Mouse (Mus musculus): Measurements from ENCODE around the gene Alpi. TPM values are rescaled to one million over a fixed set of nuclear protein-coding genes. Genes with fewer than 3 reads are reported as not detected.
A peak's percentile ranks its signal among the peaks of the same experiment; 100 is the strongest.

The Alpi gene
- polyA plus RNA-seq, 1 experiment from 2014 or later: not detected

- Histone ChIP-seq H3K9me3 (ENCODE audit: low read length) (no peaks in the 10 kb centered on the region), H3K27me3 (ENCODE audit: insufficient read depth, low read length) (peaks cover 2% of the 10 kb centered on the region; the same call in 1 of the 2 replicates), H3K36me3 (replicated peaks; ENCODE audit: insufficient read depth, low read length) (no peaks in the 10 kb centered on the region), H3K4me1 (ENCODE audit: insufficient read depth) (no peaks in the 10 kb centered on the region), H3K27ac (ENCODE audit: low read depth) (no peak overlapping the region), H3K4me2 (ENCODE audit: low read depth, low read length) (no peak overlapping the region), H3K9ac (replicated peaks) (no peak overlapping the region), H3K4me3 (ENCODE audit: low read depth, low read length) (no peak overlapping the region)
- TF ChIP-seq EP300 (IDR thresholded peaks at IDR 0.05; ENCODE audit: low read depth): no peak
- TF ChIP-seq CTCF (IDR thresholded peaks at IDR 0.05; ENCODE audit: low read depth): no peak
- no peak for DNase-seq
- 82% methylated on average over 1 of the region's 1 CpGs for WGBS (ENCODE audit: insufficient replicate concordance)
- ATAC-seq: no peak
These were observed 2.5 kb upstream of the Alpi start for GRCm38 (mm10) chr1:87103936-87104335.

GRCm38 (mm10) chr1:87102114-87102513, 708 bp upstream of the Alpi start:
- ATAC-seq: no peak
- WGBS (ENCODE audit: insufficient replicate concordance): 74% methylated on average over 3 of the region's 3 CpGs

GRCm38 (mm10) chr1:87098358-87098975, 2.9 kb downstream of the Alpi start:
- TF ChIP-seq EP300 (IDR thresholded peaks at IDR 0.05; ENCODE audit: low read depth): no peak
- peak; percentile 81 for TF ChIP-seq CTCF (IDR thresholded peaks at IDR 0.05; ENCODE audit: low read depth)
- ATAC-seq: peak; percentile 77
- 13% methylated on average over 29 of the region's 30 CpGs for WGBS (ENCODE audit: insufficient replicate concordance)
- H3K27ac ChIP-seq (ENCODE audit: low read depth): no peak overlapping the region
- H3K27me3 ChIP-seq (ENCODE audit: insufficient read depth, low read length): peaks cover 4% of the 10 kb centered on the region; the same call in 1 of the 2 replicates
- H3K9ac ChIP-seq (replicated peaks): no peak overlapping the region
- no peak overlapping the region; the same call in 1 of the 2 replicates for H3K4me2 ChIP-seq (ENCODE audit: low read depth, low read length)
- DNase-seq: peak; percentile 75
- no peaks in the 10 kb centered on the region for H3K9me3 ChIP-seq (ENCODE audit: low read length)
- no peaks in the 10 kb centered on the region for H3K36me3 ChIP-seq (replicated peaks; ENCODE audit: insufficient read depth, low read length)
- H3K4me1 ChIP-seq (ENCODE audit: insufficient read depth): peaks cover 4% of the 10 kb centered on the region; the same call in 1 of the 2 replicates
- no peak overlapping the region for H3K4me3 ChIP-seq (ENCODE audit: low read depth, low read length)

More at GRCm38 (mm10) chr1:87102114-87102513, 708 bp upstream of the Alpi start:
- no peak for TF ChIP-seq CTCF (IDR thresholded peaks at IDR 0.05; ENCODE audit: low read depth)
- TF ChIP-seq EP300 (IDR thresholded peaks at IDR 0.05; ENCODE audit: low read depth): no peak
- no peak for DNase-seq
- H3K4me2 ChIP-seq (ENCODE audit: low read depth, low read length): no peak overlapping the region
- no peaks in the 10 kb centered on the region for H3K9me3 ChIP-seq (ENCODE audit: low read length)
- H3K36me3 ChIP-seq (replicated peaks; ENCODE audit: insufficient read depth, low read length): no peaks in the 10 kb centered on the region
- H3K27ac ChIP-seq (ENCODE audit: low read depth): no peak overlapping the region
- no peak overlapping the region for H3K4me3 ChIP-seq (ENCODE audit: low read depth, low read length)
- H3K9ac ChIP-seq (replicated peaks): no peak overlapping the region
- H3K4me1 ChIP-seq (ENCODE audit: insufficient read depth): peaks cover 4% of the 10 kb centered on the region; the same call in 1 of the 2 replicates
- H3K27me3 ChIP-seq (ENCODE audit: insufficient read depth, low read length): peaks cover 4% of the 10 kb centered on the region; the same call in 1 of the 2 replicates

GRCm38 (mm10) chr1:87095642-87096041, 5.8 kb downstream of the Alpi start:
- no peak overlapping the region for H3K4me2 ChIP-seq (ENCODE audit: low read depth, low read length)
- peaks cover 4% of the 10 kb centered on the region; the same call in 1 of the 2 replicates for H3K4me1 ChIP-seq (ENCODE audit: insufficient read depth)
- no peaks in the 10 kb centered on the region for H3K36me3 ChIP-seq (replicated peaks; ENCODE audit: insufficient read depth, low read length)
- no peaks in the 10 kb centered on the region for H3K9me3 ChIP-seq (ENCODE audit: low read length)
- peaks cover 4% of the 10 kb centered on the region; the same call in 1 of the 2 replicates for H3K27me3 ChIP-seq (ENCODE audit: insufficient read depth, low read length)
- DNase-seq (no peak), ATAC-seq (no peak)
- no peak overlapping the region for H3K4me3 ChIP-seq (ENCODE audit: low read depth, low read length)
- no peak overlapping the region for H3K9ac ChIP-seq (replicated peaks)
- WGBS (ENCODE audit: insufficient replicate concordance): 70% methylated on average over 8 of the region's 8 CpGs
- H3K27ac ChIP-seq (ENCODE audit: low read depth): no peak overlapping the region
- TF ChIP-seq EP300 (IDR thresholded peaks at IDR 0.05; ENCODE audit: low read depth) (no peak), CTCF (IDR thresholded peaks at IDR 0.05; ENCODE audit: low read depth) (no peak)

GRCm38 (mm10) chr1:87089828-87090227, 11.6 kb downstream of the Alpi start, which contains the start of gene Alppl2:
Gene Alppl2, minus strand, starts transcription at chr1:87089928.
- ATAC-seq (no peak), DNase-seq (no peak)
- H3K27ac ChIP-seq (ENCODE audit: low read depth): no peak within 1 kb of the TSS
- TF ChIP-seq EP300 (IDR thresholded peaks at IDR 0.05; ENCODE audit: low read depth) (no peak), CTCF (IDR thresholded peaks at IDR 0.05; ENCODE audit: low read depth) (no peak)
- WGBS (ENCODE audit: insufficient replicate concordance): 67% methylated on average over 4 of the region's 4 CpGs
- no peaks in the 10 kb centered on the region for H3K9me3 ChIP-seq (ENCODE audit: low read length)
- H3K9ac ChIP-seq (replicated peaks): no peak within 1 kb of the TSS
- H3K4me1 ChIP-seq (ENCODE audit: insufficient read depth): no peaks in the 10 kb centered on the region
- H3K36me3 ChIP-seq (replicated peaks; ENCODE audit: insufficient read depth, low read length): no peaks in the 10 kb centered on the region
- H3K4me3 ChIP-seq (ENCODE audit: low read depth, low read length): no peak within 1 kb of the TSS
- H3K27me3 ChIP-seq (ENCODE audit: insufficient read depth, low read length): no peaks in the 10 kb centered on the region
- H3K4me2 ChIP-seq (ENCODE audit: low read depth, low read length): no peak within 1 kb of the TSS

- ATAC-seq (no peak), DNase-seq (no peak)
- no peaks in the 10 kb centered on the region for H3K27me3 ChIP-seq (ENCODE audit: insufficient read depth, low read length)
- H3K9me3 ChIP-seq (ENCODE audit: low read length): no peaks in the 10 kb centered on the region
- no peaks in the 10 kb centered on the region for H3K4me1 ChIP-seq (ENCODE audit: insufficient read depth)
- no peak overlapping the region for H3K4me2 ChIP-seq (ENCODE audit: low read depth, low read length)
- H3K27ac ChIP-seq (ENCODE audit: low read depth): no peak overlapping the region
- no peak overlapping the region for H3K9ac ChIP-seq (replicated peaks)
- H3K4me3 ChIP-seq (ENCODE audit: low read depth, low read length): no peak overlapping the region
- WGBS (ENCODE audit: insufficient replicate concordance): 80% methylated on average over 11 of the region's 11 CpGs
- no peaks in the 10 kb centered on the region for H3K36me3 ChIP-seq (replicated peaks; ENCODE audit: insufficient read depth, low read length)
- TF ChIP-seq EP300 (IDR thresholded peaks at IDR 0.05; ENCODE audit: low read depth) (no peak), CTCF (IDR thresholded peaks at IDR 0.05; ENCODE audit: low read depth) (no peak)
These were observed 12.2 kb downstream of the Alpi start for GRCm38 (mm10) chr1:87089251-87089650.

Data from liver, postnatal 0 days (tissue).